Mouse (Mus musculus) heart, postnatal 14 days (tissue): ENCODE data around the gene Cntrl. TPM values are rescaled to one million over a fixed set of nuclear protein-coding genes. Genes with fewer than 3 reads are reported as not detected.

Experiments
- DNase-seq, 2 experiments: peaks; one replicate each; pipeline ENCODE4 v3.0.0; 2021 to 2022
- intact Hi-C: fragments of 180-260 bp; cut with DNase I; formaldehyde crosslinking; loops from one replicate; pipeline ENCODE4 v1.15.1; 2025
- total RNA-seq, 2 experiments: library from RNA; stranded (reverse); gene quantifications; 2 replicates each; pipeline ENCODE4 v1.2.3; 2021

Gene Cntrl
- total RNA-seq, 2 experiments from 2014 or later, result 8.7 to 9.2 TPM

- intact Hi-C loops, result no loop called here
- DNase-seq, result no peak
These were observed 60.2 kb downstream of the Cntrl start for GRCm38 (mm10) chr2:35169452-35169851.

DNA sequence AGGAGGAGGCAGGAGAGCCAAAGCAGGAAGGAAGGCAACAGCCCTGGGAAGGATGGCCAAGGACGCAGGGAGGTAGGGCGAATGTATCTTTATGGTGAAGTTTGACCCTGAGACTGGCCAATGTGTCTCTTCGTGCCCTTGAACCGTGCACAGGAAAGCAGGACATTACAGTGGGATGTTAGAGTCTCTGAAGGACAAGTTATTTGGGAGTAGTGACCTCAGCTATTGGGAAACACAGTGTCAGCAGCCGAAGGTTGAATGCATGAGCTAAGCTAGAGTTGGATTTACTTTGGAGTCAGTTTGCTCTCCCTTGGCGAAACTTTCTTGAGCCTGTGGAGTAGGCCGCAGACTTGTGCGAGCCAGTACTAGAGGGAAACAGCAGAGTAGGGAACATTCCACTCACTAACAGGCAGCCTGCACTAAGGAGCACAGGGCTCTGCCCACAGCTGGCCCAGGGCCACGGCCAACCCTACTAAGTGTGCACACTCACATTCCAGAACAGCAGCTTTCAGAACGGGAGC, 62.1 kb downstream of the Cntrl start:
- DNase-seq, result peak; percentile 62 to 72
- intact Hi-C loops, result no loop called here

- intact Hi-C loops, result no loop called here
- no peak for DNase-seq
These were observed 63.0 kb downstream of the Cntrl start for GRCm38 (mm10) chr2:35172246-35172645.

GRCm38 (mm10) chr2:35173666-35174065, 64.4 kb downstream of the Cntrl start:
- intact Hi-C loops, result no loop called here
- DNase-seq, result no peak

GRCm38 (mm10) chr2:35174100-35174499, 64.8 kb downstream of the Cntrl start:
- intact Hi-C loops, result no loop called here
- no peak for DNase-seq

- intact Hi-C loops, result no loop called here
These were observed 66.2 kb downstream of the Cntrl start for GRCm38 (mm10) chr2:35175281-35176065.

GRCm38 (mm10) chr2:35178153-35178552, 68.9 kb downstream of the Cntrl start:
- intact Hi-C loops, result no loop called here

More at GRCm38 (mm10) chr2:35175281-35176065, 66.2 kb downstream of the Cntrl start:
- no peak for DNase-seq

GRCm38 (mm10) chr2:35183115-35183673, 73.9 kb downstream of the Cntrl start:
- intact Hi-C loops, result no loop called here
- no peak for DNase-seq

More at GRCm38 (mm10) chr2:35178153-35178552, 68.9 kb downstream of the Cntrl start:
- DNase-seq, result no peak

DNA sequence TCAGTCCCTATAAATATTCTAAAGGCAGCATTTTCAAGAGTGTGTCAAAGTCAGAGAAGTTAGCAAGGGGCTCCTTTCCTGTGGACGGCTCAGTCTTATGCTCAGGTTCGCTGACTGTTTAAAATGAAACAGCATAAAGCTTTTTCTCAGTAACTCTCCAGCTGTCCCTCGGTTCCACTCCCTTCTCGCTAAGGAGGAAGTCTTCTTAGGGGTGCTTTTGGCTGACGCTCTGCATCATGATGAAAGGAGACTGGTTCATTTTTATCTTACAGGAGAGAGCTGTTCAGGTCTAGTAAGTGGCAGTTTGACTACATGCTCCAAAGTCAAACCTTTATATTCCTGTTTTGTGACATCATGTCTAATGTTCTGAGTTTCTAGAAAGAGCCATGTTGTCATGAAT, 79.6 kb downstream of the Cntrl start:
- DNase-seq, result no peak
- intact Hi-C loops, result no loop called here

GRCm38 (mm10) chr2:35193976-35194375, 84.7 kb downstream of the Cntrl start:
- intact Hi-C loops, result no loop called here

GRCm38 (mm10) chr2:35195626-35196544, 86.6 kb downstream of the Cntrl start:
- DNase-seq, result no peak
- intact Hi-C loops, result loop anchor here (5.0 kb wide), 1 partner anchor 64 kb away; no protein-coding TSS in a partner anchor

More at GRCm38 (mm10) chr2:35193976-35194375, 84.7 kb downstream of the Cntrl start:
- DNase-seq, result no peak

DNA sequence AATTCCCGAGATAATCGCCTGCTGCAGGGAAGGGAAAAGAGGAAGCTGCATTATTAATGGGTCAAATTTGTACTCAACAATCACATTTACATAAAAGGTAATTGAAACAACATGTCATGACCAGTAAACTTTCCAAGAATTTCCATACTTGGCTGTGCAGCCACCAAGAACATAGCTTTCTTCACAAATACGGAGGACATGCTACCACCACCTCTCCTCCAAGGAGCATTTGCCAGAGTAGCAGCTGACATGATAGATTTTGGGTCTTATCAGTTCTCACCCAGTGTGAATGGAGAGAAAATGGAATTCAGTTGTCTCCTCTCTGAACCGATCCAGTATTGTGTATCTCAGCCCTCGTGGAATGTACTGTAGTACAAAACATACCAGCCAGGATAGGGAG, 90.2 kb downstream of the Cntrl start:
- no peak for DNase-seq
- intact Hi-C loops, result loop anchor here (5.0 kb wide), 1 partner anchor 67 kb away; no protein-coding TSS in a partner anchor

DNA sequence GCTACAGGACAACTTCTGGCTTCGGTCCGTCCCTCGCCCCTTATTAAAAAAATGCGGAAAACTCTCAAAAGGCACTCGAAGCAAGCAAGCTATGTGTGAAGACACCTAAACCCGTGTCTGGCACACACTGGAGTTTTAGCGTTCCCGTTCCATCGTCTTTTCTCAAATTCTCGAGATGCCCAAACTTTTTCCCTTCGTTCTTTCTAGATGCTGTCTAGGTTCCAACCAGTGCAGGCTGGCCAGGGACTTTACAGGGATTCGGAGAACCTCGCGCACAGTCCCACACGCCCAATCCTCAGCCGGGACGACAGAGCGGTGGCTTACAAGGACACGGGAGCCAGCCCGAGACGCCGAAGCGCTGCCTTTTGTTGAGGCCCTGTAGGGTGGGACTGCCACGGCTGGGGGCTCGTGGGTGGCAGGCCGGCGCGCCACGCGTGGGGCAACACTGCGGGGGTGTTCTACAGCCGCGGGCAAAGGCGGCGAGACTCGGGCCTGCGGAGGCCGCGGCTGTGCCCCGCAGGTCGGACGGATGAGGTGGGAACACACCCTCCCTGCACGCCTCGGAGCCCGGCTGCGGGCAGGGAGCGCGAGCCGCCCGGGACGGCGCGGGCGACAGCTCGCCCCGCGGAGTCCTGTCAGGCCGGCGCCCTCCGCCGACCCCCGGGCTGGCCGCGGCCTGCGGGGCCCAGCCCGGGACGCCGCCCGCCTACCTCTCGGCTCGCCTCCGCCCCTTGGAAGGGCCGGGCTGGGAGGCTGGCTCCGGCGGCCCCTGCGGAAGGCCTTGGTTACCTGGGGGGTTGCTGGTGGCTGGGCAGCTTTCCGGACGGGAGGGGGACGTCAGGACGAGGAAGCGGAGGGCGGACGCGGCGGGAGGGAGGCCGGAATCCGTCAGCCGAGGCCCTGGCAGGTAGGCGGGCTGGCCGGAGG, 90.9 kb downstream of the Cntrl start:
- intact Hi-C loops, result loop anchor here (5.0 to 10.0 kb wide), 2 partner anchors 68 to 145 kb away; no protein-coding TSS in a partner anchor
- peak; percentile 42 to 52 for DNase-seq

GRCm38 (mm10) chr2:35200898-35201668, 91.8 kb downstream of the Cntrl start, which contains the start of gene Rab14:
Rab14 (minus strand) TSS chr2:35201120.
- intact Hi-C loops, result loop anchor here (10.0 kb wide), 1 partner anchor 144 kb away; no protein-coding TSS in a partner anchor
- peak; percentile 100 for DNase-seq

- DNase-seq, result no peak
- intact Hi-C loops, result loop anchor here (10.0 kb wide), 1 partner anchor 141 kb away; no protein-coding TSS in a partner anchor
These were observed 94.4 kb downstream of the Cntrl start for GRCm38 (mm10) chr2:35203729-35204128.

GRCm38 (mm10) chr2:35206761-35207160, 97.5 kb downstream of the Cntrl start:
- DNase-seq, result no peak
- intact Hi-C loops, result loop anchor here (10.0 kb wide), 1 partner anchor 138 kb away; no protein-coding TSS in a partner anchor

DNA sequence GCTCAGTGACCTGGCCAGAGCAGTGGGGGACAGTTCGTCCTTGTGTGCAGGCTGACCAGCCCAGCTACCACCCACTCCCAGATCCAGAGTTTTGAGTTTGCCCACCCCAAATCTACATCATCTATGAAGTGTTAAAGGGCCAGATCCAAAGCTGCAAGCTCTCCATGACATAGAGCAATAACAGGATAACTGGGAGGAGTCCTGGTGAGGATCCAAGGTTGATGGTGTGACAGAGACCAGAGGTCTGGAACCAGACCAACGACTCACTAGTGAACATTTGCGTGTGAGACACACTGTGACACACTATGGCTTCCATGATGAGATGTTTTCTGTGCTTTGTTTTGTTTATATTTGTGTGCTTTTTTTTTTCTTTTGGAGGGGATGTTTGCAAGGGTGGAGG, 98.8 kb downstream of the Cntrl start:
- intact Hi-C loops, result loop anchor here (10.0 kb wide), 1 partner anchor 137 kb away; no protein-coding TSS in a partner anchor

More for the DNA sequence above, 98.8 kb downstream of the Cntrl start:
- DNase-seq, result no peak
